Mouse (Mus musculus) CD4-positive, CD25-positive, alpha-beta regulatory T cell, adult 2 months (primary cell): Measurements from ENCODE around the gene Synj2.

Source experiments
- DNase-seq: peaks from one replicate; pipeline ENCODE4 v3.0.0-alpha.2; 2012; ENCODE audit warnings: low read depth, low spot score

The Synj2 gene

GRCm38 (mm10) chr17:5973536-5973935 is 32.5 kb downstream of the Synj2 start:
- peak; percentile 49 for DNase-seq

- DNase-seq: peak; percentile 78
Observed at GRCm38 (mm10) chr17:5975099-5975977, 34.3 kb downstream of the Synj2 start.

DNA sequence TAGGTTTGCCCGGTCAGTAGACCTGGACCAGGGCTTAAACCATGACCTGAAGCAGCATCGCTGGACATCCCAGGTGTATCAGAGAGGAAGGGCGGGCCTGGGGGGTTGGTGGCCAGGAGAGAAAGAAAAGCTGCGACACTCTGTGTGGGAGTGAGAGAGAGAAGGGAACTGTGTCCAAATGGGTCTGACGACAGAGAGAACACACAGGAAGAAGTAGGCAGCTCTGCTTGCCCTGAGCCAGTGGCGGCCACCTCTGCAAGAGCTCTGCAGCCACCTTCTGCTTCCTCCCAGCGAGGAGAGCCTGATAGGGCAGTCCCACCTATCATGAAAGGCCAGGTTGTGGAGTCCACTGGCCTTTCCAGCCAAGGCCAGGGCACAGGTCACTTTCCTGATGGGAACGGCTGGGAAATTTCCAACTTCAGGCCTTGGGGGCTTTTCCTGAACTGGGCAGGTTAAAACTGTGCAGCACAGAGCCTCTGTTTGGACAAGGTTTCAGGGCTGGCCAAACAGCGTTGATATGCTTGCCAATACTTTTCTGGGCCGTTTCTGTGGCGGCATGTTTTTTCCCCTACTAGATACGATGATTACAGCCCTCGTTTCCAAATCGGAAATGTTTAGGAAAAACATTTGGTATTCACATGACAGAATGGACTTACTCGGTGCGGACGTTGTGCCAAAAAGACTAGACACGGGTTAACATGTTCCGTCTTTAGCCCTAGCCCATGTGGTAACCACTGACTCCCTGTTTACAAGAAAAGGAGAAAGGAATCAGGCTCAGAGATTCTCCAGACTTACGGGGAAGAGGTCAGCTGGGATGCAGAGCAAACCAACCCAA is 35.4 kb downstream of the Synj2 start:
- peak; percentile 54 for DNase-seq

GRCm38 (mm10) chr17:5977056-5977920 is 36.2 kb downstream of the Synj2 start:
- peak; percentile 49 for DNase-seq

DNA sequence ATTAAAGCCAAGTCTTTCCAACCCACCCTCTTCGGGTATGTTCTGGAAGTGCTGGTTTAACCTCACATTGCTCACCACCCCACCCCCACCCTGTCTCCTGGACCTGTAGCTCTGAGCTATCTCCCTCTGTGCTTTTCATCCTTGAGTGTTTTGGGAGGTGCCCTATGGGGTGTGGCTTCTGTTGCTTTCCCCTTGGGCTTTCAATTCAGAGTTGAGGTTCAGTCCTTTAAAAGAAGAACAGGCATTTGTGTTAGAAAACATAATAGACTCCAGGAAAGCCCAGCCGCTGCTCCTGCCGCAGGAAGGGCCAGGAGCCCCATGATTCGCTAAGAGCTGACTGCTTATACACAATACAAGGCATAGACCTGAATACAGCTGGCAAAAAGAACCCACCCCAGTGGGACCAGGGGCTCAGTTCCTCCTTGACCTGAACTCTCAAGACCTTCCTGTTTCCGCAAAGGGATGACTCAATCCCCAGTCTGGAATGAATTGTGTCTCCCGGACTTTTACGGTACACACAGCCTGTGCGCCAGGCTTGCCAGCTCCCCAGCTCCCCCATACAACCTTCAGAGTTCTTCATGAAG is 36.9 kb downstream of the Synj2 start:
- DNase-seq: no peak

DNA sequence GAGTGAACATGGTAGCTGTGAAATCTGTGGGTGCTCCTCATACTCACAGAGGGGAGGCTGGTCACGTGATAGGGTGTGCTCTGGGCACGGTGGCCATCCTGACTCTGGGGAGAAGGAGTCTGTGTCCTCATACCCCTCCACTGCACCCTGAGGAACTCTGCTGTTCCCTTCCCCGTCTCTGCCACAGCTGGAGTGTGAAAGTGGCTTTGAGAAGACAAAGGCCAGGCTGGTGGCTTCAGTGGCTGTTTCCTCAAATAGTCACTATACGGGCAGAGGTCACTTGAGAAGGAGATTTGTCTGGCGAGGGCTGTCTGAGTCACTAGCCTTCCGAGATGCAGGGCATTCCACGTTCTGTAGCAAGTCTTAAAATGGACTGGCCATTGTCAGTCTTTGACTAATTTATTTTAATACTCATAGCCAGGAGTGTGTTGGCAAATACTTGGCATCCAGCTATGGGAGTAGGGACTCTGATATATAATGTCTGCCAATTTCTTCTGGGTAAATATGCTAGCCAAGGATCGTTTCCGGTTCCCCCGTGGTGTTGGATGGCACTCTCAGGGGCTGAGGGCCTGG is 37.5 kb downstream of the Synj2 start:
- DNase-seq: no peak

DNA sequence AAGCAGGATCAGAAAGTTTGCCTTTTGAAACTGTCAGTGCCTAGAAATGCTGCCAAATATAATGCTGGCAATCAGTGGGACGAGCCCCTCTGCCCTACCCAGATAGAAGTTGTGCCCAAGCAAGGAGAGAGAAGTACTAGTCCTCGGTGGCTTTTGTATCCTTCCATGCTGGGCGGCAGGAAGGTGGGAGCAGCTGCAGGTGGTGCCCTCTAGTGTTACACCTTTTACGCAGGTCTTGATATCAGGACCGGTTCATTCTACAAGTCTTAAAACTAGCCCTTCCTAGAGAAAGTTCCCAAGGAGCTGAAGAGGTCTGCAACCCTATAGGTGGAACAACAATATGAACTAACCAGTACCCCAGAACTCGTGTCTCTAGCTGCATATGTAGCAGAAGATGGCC is 39.8 kb downstream of the Synj2 start:
- DNase-seq: peak; percentile 66

DNA sequence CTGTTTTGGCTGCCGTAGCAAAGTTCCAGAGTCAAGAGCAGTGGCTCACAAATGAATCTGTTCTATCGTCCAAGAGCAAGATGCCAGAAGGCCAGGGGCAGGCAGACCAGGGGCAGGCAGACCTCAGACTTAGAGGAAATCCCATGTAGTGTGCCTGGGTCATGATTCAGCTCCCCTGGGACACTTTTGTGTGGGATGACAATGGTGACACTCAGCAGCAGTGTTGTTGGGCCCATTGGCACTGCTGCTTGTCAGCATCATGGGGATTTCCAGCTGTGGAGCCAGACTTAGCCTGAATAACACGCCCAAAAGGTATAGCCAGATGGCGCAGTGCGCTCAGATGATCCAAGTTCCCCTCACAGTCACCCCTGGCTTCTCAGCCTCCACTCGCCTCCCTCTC is 42.1 kb downstream of the Synj2 start:
- no peak for DNase-seq

GRCm38 (mm10) chr17:5983901-5984300 is 42.8 kb downstream of the Synj2 start:
- DNase-seq: no peak

DNA sequence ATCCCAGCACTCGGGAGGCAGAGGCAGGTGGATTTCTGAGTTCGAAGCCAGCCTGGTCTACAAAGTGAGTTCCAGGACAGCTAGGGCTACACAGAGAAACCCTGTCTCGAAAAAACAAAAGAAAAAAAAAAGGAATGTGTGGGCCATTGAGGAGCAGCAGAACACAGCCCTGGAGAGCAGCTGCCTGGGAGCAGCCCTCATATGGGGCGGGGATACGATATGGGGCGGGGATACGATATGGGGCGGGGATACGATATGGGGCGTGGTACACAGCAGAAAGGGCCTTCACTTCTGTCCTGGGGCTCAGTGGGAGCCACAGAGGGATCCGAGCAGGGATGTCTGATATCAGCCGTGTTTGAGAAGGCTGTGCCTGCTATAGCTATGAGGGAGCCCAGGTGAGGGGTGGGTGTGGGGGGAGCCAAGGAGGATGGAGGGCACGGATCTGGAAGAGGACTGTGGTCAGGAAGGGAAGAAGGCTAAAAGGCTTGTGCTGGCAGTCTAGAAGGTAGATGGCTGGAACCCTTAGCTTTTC is 43.7 kb downstream of the Synj2 start:
- DNase-seq: no peak

DNA sequence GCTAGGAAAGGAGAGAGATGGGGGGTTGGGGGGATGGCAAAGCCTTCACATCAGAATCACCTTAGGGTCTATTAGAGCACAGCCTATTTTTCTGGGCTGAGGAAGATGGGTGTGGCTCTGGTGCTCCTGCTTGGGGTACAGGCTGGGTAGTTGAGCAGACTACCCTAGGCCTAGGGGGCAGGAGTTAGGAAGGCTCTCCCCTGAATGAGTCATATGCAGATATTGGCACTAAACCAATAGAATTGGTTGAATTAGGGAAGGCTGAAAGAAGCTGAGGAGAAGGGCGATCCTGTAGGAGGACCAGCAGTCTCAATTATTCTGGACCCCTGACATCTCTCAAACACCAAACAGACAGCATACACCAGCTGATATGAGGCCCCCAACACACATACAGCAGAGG is 44.2 kb downstream of the Synj2 start:
- DNase-seq: no peak

- DNase-seq: no peak
Observed at GRCm38 (mm10) chr17:5987271-5988056, 46.4 kb downstream of the Synj2 start.

DNA sequence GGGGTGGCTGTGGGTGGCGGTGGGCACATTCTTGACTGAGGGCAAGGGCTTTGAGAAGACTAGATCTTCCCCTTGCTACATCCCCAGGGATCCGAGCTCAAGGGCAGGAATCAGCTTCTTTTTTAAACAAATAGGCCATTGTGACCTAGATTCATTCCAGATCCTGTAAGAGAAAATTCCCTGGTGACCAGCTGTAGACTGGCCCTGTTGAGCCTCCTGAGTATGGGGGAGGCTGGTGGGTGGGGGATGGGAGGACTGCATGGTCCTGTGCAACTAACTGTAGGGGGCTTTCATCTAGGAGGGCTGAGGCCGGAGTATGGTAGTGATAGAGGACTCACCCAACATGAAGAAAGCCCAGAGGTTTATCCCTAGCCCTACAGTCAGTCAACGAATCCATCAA is 47.0 kb downstream of the Synj2 start:
- no peak for DNase-seq

GRCm38 (mm10) chr17:5992866-5993580 is 51.9 kb downstream of the Synj2 start:
- DNase-seq: no peak

DNA sequence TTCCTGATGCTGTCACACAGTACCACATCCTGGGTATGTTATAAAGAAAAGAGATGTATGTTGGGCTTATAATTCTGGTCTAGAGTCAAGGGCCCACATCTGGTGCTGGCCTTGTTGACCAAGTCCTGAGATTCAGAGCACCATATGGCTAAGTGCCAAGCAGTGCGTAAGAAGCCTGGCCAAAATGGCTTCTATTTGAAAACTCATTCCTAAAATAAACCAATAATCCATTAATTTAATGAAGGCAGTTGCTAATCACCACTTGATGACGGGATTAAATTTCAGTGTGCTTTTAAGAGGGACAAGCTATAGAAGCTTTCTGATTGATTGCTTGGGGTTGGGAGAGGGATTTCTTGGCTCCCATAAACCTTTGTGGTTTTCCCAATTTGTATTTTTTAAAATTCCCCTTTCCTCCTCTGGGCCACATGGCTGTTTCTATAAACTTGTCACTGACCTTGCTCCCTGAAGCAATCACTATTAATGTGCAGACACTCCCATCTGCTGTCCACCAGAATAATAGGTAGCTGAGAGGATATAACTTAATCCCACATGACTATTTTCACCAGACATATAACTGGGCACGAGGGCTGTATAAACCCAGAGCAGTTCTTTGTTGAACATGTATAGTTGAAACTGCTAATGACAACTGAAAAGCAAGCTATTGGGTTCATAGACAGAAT is 52.6 kb downstream of the Synj2 start:
- no peak for DNase-seq

GRCm38 (mm10) chr17:5994606-5995005 is 53.5 kb downstream of the Synj2 start:
- no peak for DNase-seq

DNA sequence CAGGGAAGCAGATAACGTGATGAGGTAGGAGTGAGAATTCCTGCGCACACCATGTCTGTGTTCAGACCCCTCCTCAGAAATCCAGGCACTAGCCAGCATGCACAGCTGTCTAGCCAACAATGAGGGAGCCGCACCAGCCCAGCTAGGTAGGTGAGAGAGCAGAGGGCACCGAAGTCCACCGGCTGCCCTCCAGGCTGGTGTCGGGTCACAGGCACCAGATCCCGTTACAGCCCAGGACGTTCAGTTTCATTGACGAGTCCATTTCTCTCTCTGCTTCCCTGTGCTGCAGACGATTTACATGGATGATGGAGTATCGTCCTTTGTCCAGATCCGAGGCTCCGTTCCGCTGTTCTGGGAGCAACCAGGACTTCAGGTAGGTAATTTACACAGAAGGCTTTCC is 55.5 kb downstream of the Synj2 start:
- DNase-seq: no peak

DNA sequence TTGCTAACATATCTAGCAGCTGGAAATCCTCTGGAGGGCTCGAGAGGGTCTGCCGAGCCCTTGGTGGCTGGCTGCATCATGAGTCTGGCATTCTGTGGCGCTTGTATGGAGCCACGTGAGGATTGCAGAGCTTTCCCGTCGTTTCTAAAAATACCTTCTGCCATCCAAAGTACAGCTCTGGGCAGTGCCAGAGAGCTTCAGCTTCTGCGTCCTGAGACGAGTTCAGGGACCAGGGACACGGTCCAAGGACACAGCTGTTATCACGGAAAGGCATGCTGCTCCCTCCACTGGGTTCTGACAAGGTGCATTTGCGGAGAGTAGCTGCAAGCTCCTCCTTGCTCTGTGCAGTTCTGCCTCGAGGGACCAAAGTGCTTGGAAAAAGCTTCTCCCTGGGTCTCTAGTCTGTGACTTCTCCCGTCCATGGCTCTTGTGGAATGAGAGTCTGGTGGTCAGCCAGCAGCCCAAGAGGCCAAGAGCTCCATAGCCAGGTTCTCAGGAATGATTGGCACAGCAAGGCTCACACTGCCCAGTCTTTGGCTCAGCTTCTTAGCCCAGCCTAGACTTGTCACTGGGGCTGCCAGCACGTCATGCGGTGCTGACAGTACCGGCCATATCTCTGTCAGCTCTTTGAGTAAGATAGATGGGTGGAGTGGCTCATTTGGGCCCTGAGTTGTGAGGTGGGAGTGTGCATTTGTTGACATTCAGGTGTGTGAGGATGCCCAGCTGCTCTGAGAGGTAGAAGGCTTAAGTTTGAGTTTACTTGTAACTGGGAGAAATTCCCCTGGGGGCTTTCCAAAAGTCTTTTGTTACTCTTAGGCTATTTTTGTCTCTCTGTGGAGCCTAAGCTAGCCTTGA is 56.5 kb downstream of the Synj2 start:
- no peak for DNase-seq
